Mouse (Mus musculus) urinary bladder, adult 18-20 months (tissue): ENCODE results near the gene Gsap.
A peak's percentile ranks its signal among the peaks of the same experiment; 100 is the strongest.
"Not testable (repeated sequence)": the region's sequence is repeated elsewhere in the genome, so short reads cannot be mapped to it uniquely, and the experiment has no call there.

Experiments
- DNase-seq, 2 experiments: peaks; one replicate each; pipeline ENCODE4 v3.0.0; 2022; ENCODE audit warnings: low spot score in 2 of 2, mixed read lengths in 2 of 2

The Gsap gene

GRCm38 (mm10) chr5:21314696-21315095 lies 128.6 kb downstream of the Gsap start:
- no peak for DNase-seq

- no peak for DNase-seq
Measured at GRCm38 (mm10) chr5:21320138-21320537, 134.1 kb downstream of the Gsap start.

- peak; percentile 40 to 46 for DNase-seq
Measured at GRCm38 (mm10) chr5:21326494-21326893, 140.4 kb downstream of the Gsap start.

GRCm38 (mm10) chr5:21328560-21328959 lies 142.5 kb downstream of the Gsap start:
- no peak for DNase-seq

GRCm38 (mm10) chr5:21329672-21330665 lies 143.9 kb downstream of the Gsap start:
- no peak for DNase-seq

- no peak for DNase-seq
Measured at GRCm38 (mm10) chr5:21331656-21332055, 145.6 kb downstream of the Gsap start.

- no peak for DNase-seq
Measured at GRCm38 (mm10) chr5:21332119-21332518, 146.1 kb downstream of the Gsap start.

- not testable (repeated sequence) for DNase-seq
Measured at GRCm38 (mm10) chr5:21342265-21342664, 156.2 kb downstream of the Gsap start.

- DNase-seq = peak in 1 of 2 experiments; percentile 15
Measured at GRCm38 (mm10) chr5:21348366-21348765, 162.3 kb downstream of the Gsap start.

- no peak for DNase-seq
Measured at GRCm38 (mm10) chr5:21351678-21352077, 165.6 kb downstream of the Gsap start.

- DNase-seq = no peak
Measured at GRCm38 (mm10) chr5:21358648-21359047, 172.6 kb downstream of the Gsap start.

GRCm38 (mm10) chr5:21363343-21363742 lies 177.3 kb downstream of the Gsap start:
- DNase-seq = no peak
